12 mouse cellular contexts compared by ENCODE assay signal in the genomic region with DNA sequence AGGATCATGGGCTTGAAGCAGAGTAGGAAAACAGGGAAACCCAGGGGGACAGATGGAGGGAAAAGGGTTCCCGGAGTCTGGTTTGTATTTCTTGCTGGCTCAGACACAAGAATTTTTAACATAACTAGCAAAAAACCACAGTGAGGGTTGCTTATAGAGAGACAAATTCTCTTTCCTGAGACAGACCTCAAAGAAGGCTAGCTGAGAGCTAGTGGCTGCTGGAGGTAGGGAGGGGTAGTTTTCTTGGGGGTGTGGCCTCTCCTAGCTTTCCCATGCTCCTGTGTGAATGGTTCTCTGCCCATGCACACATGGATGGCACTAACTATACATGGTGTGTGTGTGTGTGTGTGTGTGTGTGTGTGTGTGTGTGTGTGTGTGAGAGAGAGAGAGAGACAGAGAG.
DNase-seq lines count a peak whose midpoint lies in the region; ATAC-seq lines count a peak whose summit lies in the region.
"Had no signal": no experiment of that assay in that cellular context is flagged by ENCODE, and none has a peak within 500 bp of the region (broad histone marks: within the 10 kb centered on the region; RNA-seq: fewer than 3 reads in every experiment).

No protein-coding gene starts in this region.

- no peak for DNase-seq in neural tube, embryonic 10.5 days (ENCODE audit: extremely low spot score, low spot score)
- no peak for DNase-seq in adipocyte (ENCODE audit: low spot score)
- no peak for DNase-seq in heart, postnatal 10 days
- DNase-seq in frontal cortex, postnatal 10 days (ENCODE audit: low spot score in 2 of 2), result no peak
- DNase-seq: cerebellum, adult 8-10 months; left cerebral cortex, postnatal 4 days; thymus, postnatal 36 days had no signal

- no peaks in the 10 kb centered on the region for H3K27me3 ChIP-seq in hindbrain, embryonic 13.5 days
- no peaks in the 10 kb centered on the region for H3K27me3 ChIP-seq in hindbrain, embryonic 16.5 days (replicated peaks; ENCODE audit: control insufficient read depth, insufficient read depth, low read length)
- no peaks in the 10 kb centered on the region for H3K27me3 ChIP-seq in neural tube, embryonic 13.5 days
- H3K27me3 ChIP-seq in limb, embryonic 13.5 days, result no peaks in the 10 kb centered on the region

- H3K9me3 ChIP-seq in hindbrain, embryonic 13.5 days, result no peaks in the 10 kb centered on the region
- no peaks in the 10 kb centered on the region for H3K9me3 ChIP-seq in hindbrain, embryonic 16.5 days (ENCODE audit: control insufficient read depth, low read length)
- no peaks in the 10 kb centered on the region for H3K9me3 ChIP-seq in neural tube, embryonic 13.5 days
- no peaks in the 10 kb centered on the region for H3K9me3 ChIP-seq in limb, embryonic 13.5 days

- peaks cover 7% of the 10 kb centered on the region; the same call in 1 of the 2 replicates for H3K4me1 ChIP-seq in hindbrain, embryonic 13.5 days (replicated peaks)
- no peaks in the 10 kb centered on the region; the same call in 1 of the 2 replicates for H3K4me1 ChIP-seq in hindbrain, embryonic 16.5 days (ENCODE audit: control insufficient read depth, insufficient read depth, low read depth, low read length)
- peaks cover 22% of the 10 kb centered on the region for H3K4me1 ChIP-seq in neural tube, embryonic 13.5 days (replicated peaks)
- H3K4me1 ChIP-seq in limb, embryonic 13.5 days, result peaks cover 34% of the 10 kb centered on the region

- 0 out of 2 replicates have a peak overlapping the region, but pooled peaks have one; percentile 65 for H3K27ac ChIP-seq in hindbrain, embryonic 13.5 days
- H3K27ac ChIP-seq in hindbrain, embryonic 16.5 days (ENCODE audit: low read depth, low read length), result no peak overlapping the region
- H3K27ac ChIP-seq in neural tube, embryonic 13.5 days (replicated peaks), result peak overlapping the region; percentile 39
- peak overlapping the region; percentile 80 for H3K27ac ChIP-seq in limb, embryonic 13.5 days

- H3K9ac ChIP-seq in hindbrain, embryonic 13.5 days, result no peak overlapping the region
- no peak overlapping the region for H3K9ac ChIP-seq in hindbrain, embryonic 16.5 days (ENCODE audit: low read depth, low read length)
- H3K9ac ChIP-seq in neural tube, embryonic 13.5 days, result no peak overlapping the region
- H3K9ac ChIP-seq in limb, embryonic 13.5 days, result peak overlapping the region; percentile 13; the same call in 1 of the 2 replicates

- no peak overlapping the region for H3K4me3 ChIP-seq in hindbrain, embryonic 13.5 days
- H3K4me3 ChIP-seq in hindbrain, embryonic 16.5 days (ENCODE audit: low read length), result no peak overlapping the region
- H3K4me3 ChIP-seq in neural tube, embryonic 13.5 days, result no peak overlapping the region
- H3K4me3 ChIP-seq in limb, embryonic 13.5 days, result no peak overlapping the region
- H3K4me3 ChIP-seq: myocyte had no signal

- H3K4me2 ChIP-seq in hindbrain, embryonic 13.5 days, result no peak overlapping the region
- H3K4me2 ChIP-seq in hindbrain, embryonic 16.5 days (ENCODE audit: low read length), result no peak overlapping the region
- H3K4me2 ChIP-seq in neural tube, embryonic 13.5 days, result no peak overlapping the region
- H3K4me2 ChIP-seq in limb, embryonic 13.5 days (replicated peaks), result no peak overlapping the region

- WGBS in hindbrain, embryonic 13.5 days, result 78% methylated on average over 1 of the region's 1 CpGs
- 78% methylated on average over 1 of the region's 1 CpGs for WGBS in hindbrain, embryonic 16.5 days
- WGBS in neural tube, embryonic 13.5 days, result 82% methylated on average over 1 of the region's 1 CpGs
- 29% methylated on average over 1 of the region's 1 CpGs for WGBS in limb, embryonic 13.5 days

- intact Hi-C loops in heart, postnatal 10 days (cut with DNase I), result no loop called here

- H3K36me3 ChIP-seq in hindbrain, embryonic 13.5 days, result peaks cover 71% of the 10 kb centered on the region
- H3K36me3 ChIP-seq in hindbrain, embryonic 16.5 days (ENCODE audit: control insufficient read depth, insufficient read depth, low read length), result peaks cover 21% of the 10 kb centered on the region
- H3K36me3 ChIP-seq in neural tube, embryonic 13.5 days, result peaks cover 84% of the 10 kb centered on the region
- peaks cover 91% of the 10 kb centered on the region for H3K36me3 ChIP-seq in limb, embryonic 13.5 days

- ATAC-seq in hindbrain, embryonic 13.5 days (ENCODE audit: low FRiP score), result no peak
- ATAC-seq in hindbrain, embryonic 16.5 days, result no peak
- ATAC-seq in neural tube, embryonic 13.5 days (ENCODE audit: low read depth), result no peak
- ATAC-seq in limb, embryonic 13.5 days (ENCODE audit: low FRiP score, low read depth), result no peak
